28 mouse cellular contexts compared by ENCODE assay signal in the genomic region with DNA sequence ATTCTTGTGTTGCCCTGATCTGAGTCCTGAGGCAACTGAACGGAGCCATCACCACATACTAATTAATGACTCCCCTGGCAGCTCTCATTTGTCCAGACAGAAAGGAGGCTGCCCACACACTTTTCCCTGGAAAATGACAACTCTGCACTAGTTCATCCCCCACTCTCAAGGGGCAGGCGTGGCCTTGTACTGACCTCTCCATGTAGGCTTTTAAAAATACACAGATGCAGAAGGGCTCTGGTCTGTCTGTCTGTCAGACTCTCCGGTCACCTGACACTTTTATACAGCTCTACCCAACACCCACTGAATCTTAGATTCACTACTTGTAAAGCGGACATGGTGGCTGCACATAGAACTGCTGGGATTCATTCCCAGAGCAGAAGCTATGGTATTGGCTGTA.
A peak's percentile ranks its signal among the peaks of the same experiment; 100 is the strongest.
DNase-seq lines count a peak whose midpoint lies in the region; ATAC-seq and TF ChIP-seq lines count a peak whose summit lies in the region.
"Had no signal": no experiment of that assay in that cellular context is flagged by ENCODE, and none has a peak within 500 bp of the region (broad histone marks: within the 10 kb centered on the region; RNA-seq: fewer than 3 reads in every experiment).

No protein-coding gene starts in this region.

- 17% methylated on average over 4 of the region's 4 CpGs for WGBS in kidney, embryonic 14.5 days
- WGBS in kidney, postnatal 0 days = 37% methylated on average over 4 of the region's 4 CpGs

- no peak overlapping the region for H3K4me2 ChIP-seq in kidney, embryonic 14.5 days (replicated peaks; ENCODE audit: low read depth, low read length)
- no peak overlapping the region for H3K4me2 ChIP-seq in kidney, postnatal 0 days (ENCODE audit: low read length)
- H3K4me2 ChIP-seq: embryonic facial prominence, embryonic 12.5 days; embryonic facial prominence, embryonic 15.5 days; forebrain, embryonic 15.5 days; heart, embryonic 11.5 days; hindbrain, embryonic 14.5 days had no signal

- H3K27ac ChIP-seq in kidney, embryonic 14.5 days (ENCODE audit: low read depth, low read length) = no peak overlapping the region; the same call in 1 of the 2 replicates
- H3K27ac ChIP-seq in kidney, postnatal 0 days = no peak overlapping the region
- H3K27ac ChIP-seq: embryonic facial prominence, embryonic 12.5 days; embryonic facial prominence, embryonic 15.5 days; forebrain, embryonic 15.5 days; heart, adult 2 months; hindbrain, embryonic 14.5 days; hindbrain, postnatal 0 days had no signal

- no peaks in the 10 kb centered on the region for H3K36me3 ChIP-seq in kidney, embryonic 14.5 days (ENCODE audit: control insufficient read depth, insufficient read depth, low read length)
- H3K36me3 ChIP-seq in kidney, postnatal 0 days (ENCODE audit: insufficient read depth, low read length) = no peaks in the 10 kb centered on the region
- H3K36me3 ChIP-seq: embryonic facial prominence, embryonic 12.5 days; embryonic facial prominence, embryonic 15.5 days; forebrain, embryonic 15.5 days; G1E had no signal

- no peaks in the 10 kb centered on the region for H3K27me3 ChIP-seq in kidney, embryonic 14.5 days (ENCODE audit: control insufficient read depth, insufficient read depth, low read length)
- no peaks in the 10 kb centered on the region for H3K27me3 ChIP-seq in kidney, postnatal 0 days (ENCODE audit: insufficient read depth, low read length)
- H3K27me3 ChIP-seq: CH12.LX; embryonic facial prominence, embryonic 12.5 days; embryonic facial prominence, embryonic 15.5 days; forebrain, embryonic 15.5 days had no signal

- peaks cover 9% of the 10 kb centered on the region for H3K4me1 ChIP-seq in kidney, embryonic 14.5 days (ENCODE audit: control insufficient read depth, insufficient read depth, low read length)
- H3K4me1 ChIP-seq in kidney, postnatal 0 days (replicated peaks; ENCODE audit: insufficient read depth, low read length) = peaks cover 5% of the 10 kb centered on the region; the same call in 1 of the 2 replicates

- H3K9me3 ChIP-seq in kidney, embryonic 14.5 days (ENCODE audit: control insufficient read depth, low read length) = no peaks in the 10 kb centered on the region
- H3K9me3 ChIP-seq in kidney, postnatal 0 days (replicated peaks; ENCODE audit: low read length) = no peaks in the 10 kb centered on the region
- H3K9me3 ChIP-seq: embryonic facial prominence, embryonic 12.5 days; embryonic facial prominence, embryonic 15.5 days; forebrain, embryonic 15.5 days; G1E had no signal

- peak; percentile 16 for DNase-seq in embryo, embryonic 9.5 days (ENCODE audit: extremely low spot score)
- no peak for DNase-seq in embryo, embryonic 11 days
- DNase-seq in kidney, adult 8-10 months = no peak
- DNase-seq in kidney, postnatal 0 days (ENCODE audit: low spot score) = peak; percentile 61
- no peak for DNase-seq in kidney, postnatal 14 days
- peak; percentile 43 for DNase-seq in mesoderm, embryonic 11.5 days (ENCODE audit: low read depth, low spot score)
- no peak for DNase-seq in right cerebral cortex, postnatal 14 days
- DNase-seq: adrenal gland, postnatal 10 days; adrenal gland, postnatal 36 days; B cell, adult 2 months; cerebellum, adult 18-20 months; cerebellum, adult 9-10 months; cerebellum, postnatal 14 days; gastrocnemius, postnatal 25 days; heart, adult 2 months; heart, postnatal 4 days had no signal

- ATAC-seq in kidney, embryonic 14.5 days (ENCODE audit: low FRiP score, low TSS enrichment) = peak; percentile 80
- peak; percentile 49; the same call in 1 of the 2 replicates for ATAC-seq in kidney, postnatal 0 days (replicated peaks; ENCODE audit: low FRiP score, low read depth)
- ATAC-seq: activated CD4-positive, CD25-positive, alpha-beta regulatory T cell, adult 4 months; forebrain, embryonic 15.5 days; hindbrain, postnatal 0 days; inflammation-experienced regulatory T-cells, adult 6 months; intestine, embryonic 16.5 days had no signal

- no peak for TF ChIP-seq CTCF in kidney, postnatal 0 days (IDR thresholded peaks at IDR 0.05; ENCODE audit: low read depth)

- no peak overlapping the region for H3K9ac ChIP-seq in kidney, embryonic 14.5 days (ENCODE audit: low read depth, low read length)
- no peak overlapping the region for H3K9ac ChIP-seq in kidney, postnatal 0 days (ENCODE audit: low read depth, low read length)
- H3K9ac ChIP-seq: embryonic facial prominence, embryonic 12.5 days; embryonic facial prominence, embryonic 15.5 days; forebrain, embryonic 15.5 days; hindbrain, embryonic 14.5 days had no signal

- H3K4me3 ChIP-seq in kidney, embryonic 14.5 days (ENCODE audit: low read length) = no peak overlapping the region
- H3K4me3 ChIP-seq in kidney, postnatal 0 days (replicated peaks; ENCODE audit: low read depth, low read length) = no peak overlapping the region
- H3K4me3 ChIP-seq: embryonic facial prominence, embryonic 12.5 days; embryonic facial prominence, embryonic 15.5 days; forebrain, embryonic 15.5 days; heart, adult 2 months had no signal

Comparison
In these comparisons a context has a peak if more than half of its experiments do, and no peak if none do; other contexts are left out.
1. DNase-seq: peak in embryo, embryonic 9.5 days (single experiment), kidney, postnatal 0 days (single experiment) and mesoderm, embryonic 11.5 days (single experiment); none in embryo, embryonic 11 days (single experiment), kidney, adult 8-10 months (0 of 2), kidney, postnatal 14 days (single experiment) and right cerebral cortex, postnatal 14 days (single experiment).